Mouse (Mus musculus) liver, embryonic 12.5 days (tissue): Measurements from ENCODE around the gene Dnajb12. TPM values are rescaled to one million over a fixed set of nuclear protein-coding genes. Genes with fewer than 3 reads are reported as not detected.

Source experiments
- ATAC-seq: fragments of 200-750 bp; cut with Nextera tagmentation; 2 replicates; pipeline ENCODE4 v1.8.0; 2017; ENCODE audit warnings: moderate number of reproducible peaks, mild to moderate bottlenecking, moderate library complexity
- H3K27ac ChIP-seq: fragments of 300-500 bp; sonication (generic); 2 replicates; pipeline ENCODE4 v1.5.1; 2016; ENCODE audit warnings: mild to moderate bottlenecking
- H3K27me3 ChIP-seq: fragments of 300-500 bp; sonication (generic); replicated peaks from 2 replicates; pipeline ENCODE4 v1.6.1; 2016; ENCODE audit warnings: mild to moderate bottlenecking, moderate library complexity
- H3K36me3 ChIP-seq: fragments of 300-500 bp; sonication (generic); 2 replicates; pipeline ENCODE4 v1.6.1; 2016; ENCODE audit warnings: mild to moderate bottlenecking, moderate library complexity
- H3K4me1 ChIP-seq: fragments of 300-500 bp; sonication (generic); 2 replicates; pipeline ENCODE4 v1.6.1; 2016
- H3K4me2 ChIP-seq: fragments of 300-500 bp; sonication (generic); 2 replicates; pipeline ENCODE4 v1.6.1; 2016; ENCODE audit warnings: mild to moderate bottlenecking, moderate library complexity
- H3K4me3 ChIP-seq: fragments of 300-500 bp; sonication (generic); 2 replicates; pipeline ENCODE4 v1.5.1; 2016; ENCODE audit warnings: mild to moderate bottlenecking, moderate library complexity
- H3K9ac ChIP-seq: fragments of 300-500 bp; sonication (generic); 2 replicates; pipeline ENCODE4 v1.6.1; 2016; ENCODE audit warnings: mild to moderate bottlenecking, moderate library complexity
- H3K9me3 ChIP-seq: fragments of 300-500 bp; sonication (generic); replicated peaks from 2 replicates; pipeline ENCODE4 v1.6.1; 2016; ENCODE audit warnings: mild to moderate bottlenecking, moderate library complexity
- WGBS: fragments of 180-500 bp; shearing (Covaris S2); methylation state at CpG from one replicate; pipeline ENCODE4 v1.1.7; 2016; ENCODE audit not compliant: insufficient replicate concordance; 5-methylcytosine and 5-hydroxymethylcytosine counted together
- polyA plus RNA-seq: library from polyadenylated mRNA; unstranded; fragments of >200 nt; fragmentation: Nextera tagmentation; extraction: Ambion mirVana; gene quantifications from 2 replicates; pipeline ENCODE4 v1.2.1, GENCODE M21; 2016

Gene Dnajb12
- polyA plus RNA-seq, 1 experiment from 2014 or later: 18.7 TPM

DNA sequence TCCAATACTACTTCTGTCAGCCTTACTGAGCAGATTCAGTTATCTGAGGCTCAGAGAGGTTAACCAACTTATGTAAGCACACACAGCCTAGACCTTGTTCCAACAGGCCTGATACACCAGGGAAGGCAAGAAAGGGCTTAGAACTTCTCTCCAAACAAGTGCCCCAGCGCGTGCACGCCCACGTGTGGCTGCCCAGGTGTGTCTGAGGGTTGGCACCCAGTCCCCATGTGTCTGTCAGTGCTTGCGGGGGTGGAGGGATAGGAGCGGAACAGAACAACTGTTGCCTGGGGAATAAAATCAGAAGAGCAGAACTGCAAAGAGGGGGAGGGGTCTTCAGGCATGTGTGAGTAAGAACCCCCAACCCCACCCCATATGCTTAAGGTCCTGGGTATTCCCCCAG, 31.7 kb downstream of the Dnajb12 start:
- H3K36me3 ChIP-seq: no peaks in the 10 kb centered on the region
- H3K9ac ChIP-seq: no peak overlapping the region
- no peak for ATAC-seq
- no peaks in the 10 kb centered on the region for H3K9me3 ChIP-seq
- peaks cover 54% of the 10 kb centered on the region for H3K4me1 ChIP-seq
- H3K4me2 ChIP-seq: peak overlapping the region; percentile 38
- no peak overlapping the region for H3K4me3 ChIP-seq
- 40% methylated on average over 6 of the region's 6 CpGs for WGBS
- peaks cover 54% of the 10 kb centered on the region for H3K27me3 ChIP-seq
- H3K27ac ChIP-seq: no peak overlapping the region

DNA sequence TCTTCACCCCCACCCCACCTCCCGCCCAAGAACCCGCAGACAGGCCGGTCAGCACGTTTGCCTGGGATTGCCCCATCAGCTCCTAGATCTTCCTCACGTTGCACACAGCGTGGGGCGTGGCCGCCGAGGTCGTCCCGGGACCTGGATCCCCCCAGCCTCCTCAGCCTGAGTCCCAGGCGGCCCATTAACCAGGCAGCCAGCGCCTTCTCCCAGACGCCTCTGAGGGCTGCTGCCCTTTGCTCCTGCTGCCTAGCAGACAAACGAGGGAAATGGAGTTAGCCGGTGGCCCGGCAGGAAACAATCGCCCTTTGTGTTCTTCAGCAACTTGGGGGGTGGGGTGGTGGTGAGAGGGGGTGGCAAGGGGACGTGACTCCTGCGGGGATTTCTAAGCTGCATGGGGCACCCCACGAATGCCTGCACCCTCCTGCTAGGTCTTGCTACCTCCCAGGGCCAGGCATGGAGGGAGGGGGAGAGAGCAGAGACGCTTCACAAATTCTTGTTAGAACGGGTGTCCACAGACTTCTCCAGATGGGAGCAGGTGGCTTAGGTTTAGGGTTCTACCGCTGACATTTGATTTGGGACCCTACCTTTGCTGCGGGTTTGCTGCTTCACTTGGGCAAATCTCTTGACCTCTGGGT, 32.3 kb downstream of the Dnajb12 start:
- Histone ChIP-seq H3K4me2 (peak overlapping the region; percentile 38), H3K27ac (no peak overlapping the region), H3K36me3 (no peaks in the 10 kb centered on the region), H3K9ac (no peak overlapping the region), H3K27me3 (peaks cover 54% of the 10 kb centered on the region), H3K9me3 (no peaks in the 10 kb centered on the region), H3K4me1 (peaks cover 60% of the 10 kb centered on the region), H3K4me3 (no peak overlapping the region)
- no peak for ATAC-seq
- 16% methylated on average over 25 of the region's 25 CpGs for WGBS

DNA sequence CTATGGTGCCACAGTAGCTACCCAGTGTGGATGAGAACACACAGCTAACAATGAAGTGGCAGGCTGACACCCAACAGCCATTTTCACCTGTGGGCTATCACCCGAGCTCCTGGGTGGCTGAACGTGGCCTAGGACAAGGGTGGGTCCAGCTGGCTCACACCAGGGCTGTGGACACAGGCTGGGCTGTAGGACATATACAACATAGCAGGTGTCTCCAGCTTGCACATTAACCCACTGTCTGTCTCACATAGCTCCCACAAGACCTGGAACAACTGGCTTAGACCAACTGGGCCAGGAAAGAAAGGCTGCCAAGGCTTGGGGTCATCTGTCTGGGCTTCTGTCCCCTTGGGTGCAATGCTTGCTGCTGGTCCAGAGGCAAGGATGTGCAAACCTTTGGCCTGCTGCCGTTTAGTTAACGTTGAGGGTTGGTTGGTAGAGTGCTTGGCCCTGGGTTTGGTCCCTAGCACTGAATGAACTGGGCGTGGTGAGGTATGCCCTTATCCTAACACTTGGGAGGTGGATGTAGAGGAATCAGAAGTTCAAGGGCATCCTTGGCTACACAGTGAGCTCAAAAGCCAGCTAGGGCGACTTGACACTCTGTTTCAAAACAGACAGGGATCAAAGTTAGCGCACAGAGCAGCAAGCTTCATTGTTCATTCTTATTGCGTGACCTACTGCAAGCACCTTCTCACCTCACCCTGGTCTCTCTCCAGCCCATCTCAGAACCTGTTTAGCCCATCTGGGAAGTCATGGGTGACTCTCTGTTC, 36.0 kb downstream of the Dnajb12 start:
- Histone ChIP-seq H3K27ac (no peak overlapping the region), H3K9me3 (no peaks in the 10 kb centered on the region), H3K4me1 (peaks cover 46% of the 10 kb centered on the region), H3K4me2 (no peak overlapping the region), H3K9ac (no peak overlapping the region), H3K36me3 (no peaks in the 10 kb centered on the region), H3K27me3 (peaks cover 28% of the 10 kb centered on the region), H3K4me3 (no peak overlapping the region)
- 78% methylated on average over 8 of the region's 8 CpGs for WGBS
- no peak for ATAC-seq

DNA sequence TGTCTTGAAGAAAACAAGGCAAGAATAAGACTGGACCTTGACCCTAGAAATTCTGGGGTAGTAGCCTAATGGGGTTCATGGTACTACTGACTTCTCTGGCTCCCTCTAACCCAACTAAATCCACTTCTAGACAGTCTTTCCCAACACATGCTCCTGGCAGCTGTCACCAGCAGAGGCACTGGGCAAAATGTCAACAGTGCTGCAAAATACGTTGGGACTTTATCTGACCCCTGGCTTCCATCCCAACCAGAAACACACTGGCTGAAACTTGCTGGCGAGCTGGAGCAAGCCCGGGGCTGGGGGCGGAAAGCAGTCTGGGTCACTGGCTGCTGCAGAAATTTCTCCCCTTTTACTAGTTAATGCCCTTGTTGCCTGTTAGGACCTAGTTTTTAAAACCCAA, 36.8 kb downstream of the Dnajb12 start:
- Histone ChIP-seq H3K27me3 (peaks cover 20% of the 10 kb centered on the region), H3K4me1 (peaks cover 49% of the 10 kb centered on the region), H3K9ac (peak overlapping the region; percentile 49), H3K9me3 (no peaks in the 10 kb centered on the region), H3K36me3 (no peaks in the 10 kb centered on the region), H3K4me2 (peak overlapping the region; percentile 70), H3K4me3 (peak overlapping the region; percentile 39), H3K27ac (peak overlapping the region; percentile 38)
- WGBS: 5% methylated on average over 4 of the region's 4 CpGs
- no peak for ATAC-seq

DNA sequence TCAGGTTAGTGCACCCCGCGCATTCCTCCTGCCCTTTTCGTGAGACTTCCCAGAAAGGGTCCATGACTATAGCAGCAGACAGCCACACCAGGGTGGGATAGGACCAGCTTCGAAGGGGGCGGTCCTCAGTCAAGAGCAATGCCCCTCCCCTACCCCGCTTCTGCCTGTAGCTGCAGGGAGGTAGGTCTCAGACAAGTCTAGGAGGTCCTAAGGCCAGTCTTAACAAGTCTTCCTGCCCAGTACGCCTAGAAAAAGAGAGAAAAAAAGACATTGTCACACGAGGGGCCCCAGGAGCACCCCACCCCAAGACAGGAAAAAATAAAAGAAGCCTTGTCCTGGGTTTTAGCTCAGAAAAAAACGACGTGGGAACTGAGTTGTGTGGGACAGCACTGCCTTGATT, 37.3 kb downstream of the Dnajb12 start:
- Histone ChIP-seq H3K9me3 (no peaks in the 10 kb centered on the region), H3K4me1 (peaks cover 49% of the 10 kb centered on the region), H3K9ac (peak overlapping the region; percentile 49), H3K4me2 (peak overlapping the region; percentile 70), H3K4me3 (peak overlapping the region; percentile 39), H3K27me3 (peaks cover 15% of the 10 kb centered on the region), H3K36me3 (no peaks in the 10 kb centered on the region), H3K27ac (peak overlapping the region; percentile 38)
- ATAC-seq: peak; percentile 71
- WGBS: 4% methylated on average over 10 of the region's 10 CpGs

DNA sequence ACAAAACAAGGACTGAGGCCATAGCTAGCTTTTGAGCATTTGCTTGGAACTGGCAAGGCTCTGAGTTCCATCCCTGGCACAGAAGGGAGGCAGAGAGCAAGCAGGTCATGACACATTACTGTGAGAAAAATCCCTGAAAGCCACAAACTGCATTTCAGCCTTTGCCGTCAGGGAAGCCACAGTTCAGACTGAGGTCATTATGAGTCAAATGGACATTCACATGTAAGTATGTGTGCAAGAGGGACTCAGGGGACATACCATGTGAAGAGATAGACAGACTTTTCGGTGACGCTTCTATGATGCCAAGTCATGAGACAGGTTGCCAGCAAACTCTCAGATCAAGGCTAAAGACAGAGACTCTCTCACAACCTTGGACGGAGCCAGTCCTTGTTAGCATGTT, 38.8 kb downstream of the Dnajb12 start:
- Histone ChIP-seq H3K9me3 (no peaks in the 10 kb centered on the region), H3K27ac (no peak overlapping the region), H3K4me2 (no peak overlapping the region), H3K9ac (no peak overlapping the region), H3K27me3 (0 out of 2 replicates have a peak, but pooled peaks cover under 1% of the 10 kb centered on the region), H3K4me1 (peaks cover 51% of the 10 kb centered on the region), H3K4me3 (no peak overlapping the region), H3K36me3 (no peaks in the 10 kb centered on the region)
- WGBS: 85% methylated on average over 4 of the region's 4 CpGs
- no peak for ATAC-seq

DNA sequence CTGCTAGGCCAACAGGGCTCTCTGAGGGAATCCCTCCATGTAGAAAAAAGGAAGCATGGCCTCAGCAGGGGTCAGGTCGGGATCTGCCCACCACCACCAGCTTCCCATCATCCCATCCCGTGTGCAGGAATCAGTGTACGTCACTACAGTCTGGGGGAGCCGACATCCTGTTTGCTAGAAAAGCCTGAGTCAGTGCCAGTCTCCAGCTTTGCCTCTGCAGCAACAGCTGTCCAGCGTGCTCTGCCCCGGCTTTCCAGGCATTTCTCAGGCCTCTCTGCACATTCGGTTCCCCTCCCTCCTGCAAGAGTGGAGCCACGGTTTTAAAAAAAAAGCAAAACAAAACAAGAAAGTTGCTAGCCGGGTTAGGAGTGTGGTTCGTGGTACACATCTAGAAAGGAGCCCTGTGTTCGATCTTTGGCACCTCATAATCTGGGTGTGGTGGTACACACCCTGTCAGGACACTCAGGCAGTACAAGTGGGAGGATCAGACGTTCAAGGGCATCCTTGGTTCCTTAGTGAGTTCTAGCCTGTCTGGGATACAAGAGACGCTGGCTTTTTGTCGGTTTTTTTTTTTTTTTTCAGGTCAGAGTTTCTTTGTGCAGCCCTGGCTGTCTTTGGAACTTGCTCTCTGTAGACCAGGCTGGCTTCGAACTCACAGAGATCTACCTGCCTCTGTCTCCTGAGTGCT, 40.3 kb downstream of the Dnajb12 start:
- H3K27me3 ChIP-seq: no peaks in the 10 kb centered on the region
- H3K4me3 ChIP-seq: no peak overlapping the region
- ATAC-seq: no peak
- no peak overlapping the region for H3K9ac ChIP-seq
- peak overlapping the region; percentile 85; the same call in 1 of the 2 replicates for H3K4me2 ChIP-seq
- peaks cover 54% of the 10 kb centered on the region for H3K4me1 ChIP-seq
- H3K36me3 ChIP-seq: no peaks in the 10 kb centered on the region
- 48% methylated on average over 15 of the region's 15 CpGs for WGBS
- H3K9me3 ChIP-seq: no peaks in the 10 kb centered on the region
- peak overlapping the region; percentile 56; the same call in 1 of the 2 replicates for H3K27ac ChIP-seq

DNA sequence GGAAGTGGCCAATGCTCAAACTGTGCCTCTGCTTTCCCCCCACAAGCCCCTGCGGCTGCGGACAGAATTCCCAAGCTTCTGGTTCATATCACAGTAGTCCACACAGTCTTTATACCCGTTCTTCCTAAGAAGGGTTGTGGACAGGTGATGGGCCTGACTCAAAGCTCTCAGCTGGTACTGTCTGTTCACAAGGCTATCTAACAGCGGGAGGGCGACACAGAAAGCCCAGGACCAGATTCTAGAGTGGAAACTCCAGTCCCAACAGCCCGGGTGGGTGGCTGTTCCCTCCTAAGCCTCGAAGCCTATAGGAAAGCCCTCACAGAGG, 41.1 kb downstream of the Dnajb12 start:
- Histone ChIP-seq H3K4me2 (peak overlapping the region; percentile 85), H3K9ac (peak overlapping the region; percentile 55), H3K9me3 (no peaks in the 10 kb centered on the region), H3K27me3 (no peaks in the 10 kb centered on the region), H3K4me1 (peaks cover 55% of the 10 kb centered on the region), H3K27ac (peak overlapping the region; percentile 66), H3K36me3 (no peaks in the 10 kb centered on the region), H3K4me3 (peak overlapping the region; percentile 56)
- ATAC-seq: no peak
- 30% methylated on average over 7 of the region's 7 CpGs for WGBS

DNA sequence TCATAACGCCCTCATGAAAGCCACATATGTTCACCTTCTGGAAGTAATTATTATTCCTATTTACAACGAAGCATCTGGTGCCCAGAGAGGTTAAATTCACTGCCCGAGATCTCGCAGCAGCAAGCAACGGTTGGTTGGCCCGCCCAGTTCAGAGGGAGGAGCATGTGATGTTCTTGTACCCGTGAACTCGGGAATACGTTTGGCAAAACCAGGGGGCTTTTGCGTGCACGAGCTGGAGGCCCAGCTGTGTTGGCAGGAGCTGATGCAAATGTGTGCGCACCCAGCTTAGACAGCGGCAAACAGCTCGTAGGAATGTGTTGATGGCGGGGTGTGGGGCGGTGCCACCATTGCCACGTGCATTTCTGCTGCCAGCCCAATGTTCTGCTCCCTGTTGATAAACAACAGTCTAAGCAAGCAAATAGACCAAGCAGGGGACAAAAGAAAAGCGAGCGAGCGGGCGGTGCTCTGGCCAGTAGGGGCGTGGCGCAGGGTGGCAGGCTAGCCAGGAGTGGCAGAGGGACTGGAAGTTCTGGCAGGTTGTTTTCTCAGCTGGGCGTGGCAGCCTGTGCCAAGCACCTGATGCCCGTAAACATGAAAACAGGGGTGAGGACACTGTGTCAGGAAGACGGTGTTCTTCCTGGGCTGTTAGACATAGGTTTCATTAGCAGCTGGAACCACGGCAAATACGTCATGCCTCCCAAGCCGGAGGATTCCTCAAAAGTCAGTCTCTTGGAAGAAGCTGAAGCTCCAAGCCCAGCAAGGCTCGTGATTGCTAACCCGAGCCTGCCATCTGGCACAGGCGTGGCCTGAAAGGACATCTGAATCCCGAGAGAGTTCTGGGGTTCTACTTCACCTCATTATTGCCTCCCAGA, 41.7 kb downstream of the Dnajb12 start:
- peak overlapping the region; percentile 56 for H3K4me3 ChIP-seq
- peak overlapping the region; percentile 55 for H3K9ac ChIP-seq
- peak overlapping the region; percentile 66 for H3K27ac ChIP-seq
- 9% methylated on average over 33 of the region's 33 CpGs for WGBS
- no peaks in the 10 kb centered on the region for H3K36me3 ChIP-seq
- peaks cover 49% of the 10 kb centered on the region for H3K4me1 ChIP-seq
- ATAC-seq: peak; percentile 77
- peak overlapping the region; percentile 85 for H3K4me2 ChIP-seq
- H3K9me3 ChIP-seq: no peaks in the 10 kb centered on the region
- H3K27me3 ChIP-seq: no peaks in the 10 kb centered on the region

DNA sequence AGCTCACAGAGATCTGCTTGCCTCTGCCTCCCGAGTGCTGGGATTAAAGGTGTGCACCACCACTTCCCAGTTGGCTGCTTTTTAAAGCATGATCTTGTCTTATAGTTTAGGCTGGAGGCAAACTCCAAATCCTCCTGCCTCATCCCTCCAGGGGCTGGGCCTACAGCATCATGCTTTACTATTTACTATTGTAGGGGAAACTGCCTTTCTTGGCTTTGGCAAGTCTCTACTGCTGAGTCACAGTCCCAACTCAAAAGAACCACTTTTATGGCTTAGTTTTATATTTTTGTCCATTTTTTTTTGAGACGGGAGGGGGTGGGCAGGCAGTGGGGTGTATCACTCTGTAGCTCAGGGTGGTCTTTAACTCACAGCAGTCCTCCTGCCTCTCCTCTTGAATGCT, 44.1 kb downstream of the Dnajb12 start:
- no peak for ATAC-seq
- no peak overlapping the region for H3K9ac ChIP-seq
- H3K4me3 ChIP-seq: no peak overlapping the region
- no peak overlapping the region for H3K27ac ChIP-seq
- no peak overlapping the region for H3K4me2 ChIP-seq
- WGBS: 49% methylated on average over 2 of the region's 2 CpGs
- no peaks in the 10 kb centered on the region for H3K36me3 ChIP-seq
- no peaks in the 10 kb centered on the region for H3K9me3 ChIP-seq
- H3K4me1 ChIP-seq: peaks cover 36% of the 10 kb centered on the region
- H3K27me3 ChIP-seq: no peaks in the 10 kb centered on the region

DNA sequence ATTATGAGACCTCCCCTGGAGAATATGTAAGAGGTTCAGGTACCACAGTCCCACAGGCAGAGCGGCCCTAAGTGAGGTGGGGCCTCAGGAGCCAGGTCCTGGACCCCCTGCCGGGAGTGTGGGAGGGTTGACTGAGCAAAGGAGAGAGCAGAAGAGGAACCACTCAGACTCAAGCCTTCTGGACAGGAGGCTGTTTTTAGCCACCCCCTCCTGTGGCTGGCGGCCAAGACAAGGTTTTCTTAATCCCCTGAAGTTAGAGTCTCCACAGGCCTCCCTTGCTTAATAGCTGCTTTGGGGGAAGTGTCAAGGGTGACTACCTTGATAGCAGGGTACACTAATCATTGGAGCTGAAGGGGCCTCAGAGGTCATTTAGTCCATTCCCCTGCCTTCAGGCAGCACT, 44.9 kb downstream of the Dnajb12 start:
- Histone ChIP-seq H3K36me3 (no peaks in the 10 kb centered on the region), H3K4me2 (no peak overlapping the region), H3K27ac (no peak overlapping the region), H3K4me3 (no peak overlapping the region), H3K4me1 (peaks cover 36% of the 10 kb centered on the region), H3K27me3 (no peaks in the 10 kb centered on the region), H3K9ac (no peak overlapping the region), H3K9me3 (no peaks in the 10 kb centered on the region)
- 35% methylated on average over 3 of the region's 3 CpGs for WGBS
- no peak for ATAC-seq
